Mouse (Mus musculus) mouse trophoblast stem cell (cell line): Measurements from ENCODE around the gene Gal3st2b.
"Not testable (repeated sequence)": the region's sequence is repeated elsewhere in the genome, so short reads cannot be mapped to it uniquely, and the experiment has no call there.

ENCODE experiments used
- in situ Hi-C, 2 experiments: fragments of 300-500 bp; cut with MseI, MboI; formaldehyde crosslinking; loops; 2 replicates in 1 of 2; 3 replicates in 1 of 2; pipeline ENCODE4 v1.15.1; 2025

Gal3st2b gene

GRCm38 (mm10) chr1:93918011-93918410 is at the start of gene Gal3st2b:
TSS of gene Gal3st2b (plus strand) at chr1:93918311.
- in situ Hi-C loops = not testable (repeated sequence)

- in situ Hi-C loops = not testable (repeated sequence)
These were observed 46.5 kb upstream of the Gal3st2b start for GRCm38 (mm10) chr1:93871594-93872105.

- in situ Hi-C loops = not testable (repeated sequence)
These were observed 43.7 kb upstream of the Gal3st2b start for GRCm38 (mm10) chr1:93874405-93874804.

GRCm38 (mm10) chr1:93881778-93882177 is 36.3 kb upstream of the Gal3st2b start:
- in situ Hi-C loops = not testable (repeated sequence)

GRCm38 (mm10) chr1:93890936-93891335 is 27.2 kb upstream of the Gal3st2b start:
- in situ Hi-C loops = loop anchor here in 1 of 2 experiments (10.0 kb wide), 1 partner anchor 56 kb away; no protein-coding TSS in a partner anchor

- in situ Hi-C loops = loop anchor here in 1 of 2 experiments (10.0 kb wide), 1 partner anchor 63 kb away; no protein-coding TSS in a partner anchor
These were observed 20.7 kb upstream of the Gal3st2b start for GRCm38 (mm10) chr1:93897395-93897794.

- in situ Hi-C loops = not testable (repeated sequence)
These were observed 16.8 kb upstream of the Gal3st2b start for GRCm38 (mm10) chr1:93901291-93901690.

- in situ Hi-C loops = not testable (repeated sequence)
These were observed 11.4 kb upstream of the Gal3st2b start for GRCm38 (mm10) chr1:93906690-93907089.

- in situ Hi-C loops = not testable (repeated sequence)
These were observed 9.0 kb upstream of the Gal3st2b start for GRCm38 (mm10) chr1:93908977-93909586.

- in situ Hi-C loops = not testable (repeated sequence)
These were observed 6.2 kb upstream of the Gal3st2b start for GRCm38 (mm10) chr1:93911877-93912276.

GRCm38 (mm10) chr1:93917160-93917559 is 951 bp upstream of the Gal3st2b start:
- in situ Hi-C loops = not testable (repeated sequence)

- in situ Hi-C loops = not testable (repeated sequence)
These were observed 664 bp downstream of the Gal3st2b start for GRCm38 (mm10) chr1:93918775-93919174.

- in situ Hi-C loops = not testable (repeated sequence)
These were observed 1.2 kb downstream of the Gal3st2b start for GRCm38 (mm10) chr1:93919321-93919720.

- in situ Hi-C loops = loop anchor here (10.0 kb wide), 1 partner anchor 68 kb away; no protein-coding TSS in a partner anchor
These were observed 4.5 kb downstream of the Gal3st2b start for GRCm38 (mm10) chr1:93922609-93923008.

- in situ Hi-C loops = loop anchor here (10.0 kb wide), 1 partner anchor 68 kb away; no protein-coding TSS in a partner anchor
These were observed 5.0 kb downstream of the Gal3st2b start for GRCm38 (mm10) chr1:93923098-93923497.

GRCm38 (mm10) chr1:93935378-93935777 is 17.3 kb downstream of the Gal3st2b start:
- in situ Hi-C loops = not testable (repeated sequence)

- in situ Hi-C loops = not testable (repeated sequence)
These were observed 19.7 kb downstream of the Gal3st2b start for GRCm38 (mm10) chr1:93937807-93938206.

- in situ Hi-C loops = not testable (repeated sequence)
These were observed 20.3 kb downstream of the Gal3st2b start for GRCm38 (mm10) chr1:93938415-93938814.

GRCm38 (mm10) chr1:93949087-93949486 is 31.0 kb downstream of the Gal3st2b start:
- in situ Hi-C loops = not testable (repeated sequence)

- in situ Hi-C loops = not testable (repeated sequence)
These were observed 48.4 kb downstream of the Gal3st2b start for GRCm38 (mm10) chr1:93966489-93966888.

- in situ Hi-C loops = not testable (repeated sequence)
These were observed 52.3 kb downstream of the Gal3st2b start for GRCm38 (mm10) chr1:93970380-93970779.

GRCm38 (mm10) chr1:93970797-93971196 is 52.7 kb downstream of the Gal3st2b start:
- in situ Hi-C loops = not testable (repeated sequence)

GRCm38 (mm10) chr1:93975764-93976163 is 57.7 kb downstream of the Gal3st2b start:
- in situ Hi-C loops = not testable (repeated sequence)
